ENCODE assay signal across 23 mouse cellular contexts in the genomic region with DNA sequence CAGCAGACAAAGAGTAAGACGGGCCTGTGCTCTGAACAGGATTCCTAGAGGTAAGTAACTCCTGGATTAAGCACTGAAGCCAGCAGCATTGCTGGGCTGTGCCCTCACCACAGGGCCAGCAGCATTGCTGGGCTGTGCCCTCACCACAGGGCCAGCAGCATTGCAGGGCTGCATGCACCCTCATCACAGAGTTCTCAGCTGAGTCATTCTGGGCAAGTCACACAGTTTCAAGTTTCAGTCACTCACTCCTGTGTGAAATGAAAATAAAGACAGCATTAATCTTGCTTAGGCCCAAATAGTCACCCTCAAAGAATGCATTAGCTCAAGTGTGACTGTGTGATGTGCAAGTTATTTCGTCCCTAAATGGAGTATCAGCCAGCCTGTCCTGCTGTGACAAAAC. TPM values are rescaled to one million over a fixed set of nuclear protein-coding genes. Genes with fewer than 3 reads are reported as not detected.
DNase-seq lines count a peak whose midpoint lies in the region; ATAC-seq and TF ChIP-seq lines count a peak whose summit lies in the region.
"Had no signal": no experiment of that assay in that cellular context is flagged by ENCODE, and none has a peak within 500 bp of the region (broad histone marks: within the 10 kb centered on the region; RNA-seq: fewer than 3 reads in every experiment).

No protein-coding gene starts in this region.

- peak; percentile 12 for DNase-seq in kidney, postnatal 0 days (ENCODE audit: low spot score)
- no peak for DNase-seq in G1E (ENCODE audit: low spot score)
- no peak for DNase-seq in left cerebral cortex, postnatal 10 days (ENCODE audit: extremely low spot score in 1 of 2, low spot score in 2 of 2)
- no peak for DNase-seq in right cerebral cortex, adult 18-20 months
- no peak for DNase-seq in thymus, adult 18-20 months
- DNase-seq: adrenal gland, adult 2 months; cerebellum, adult 8-10 months; gastrocnemius, postnatal 25 days; kidney, adult 2 months; lung, adult 18-20 months; lung, postnatal 14 days; retina, postnatal 1 day; right cerebral cortex, postnatal 4 days had no signal

- 53% methylated on average over 2 of the region's 2 CpGs for WGBS in kidney, postnatal 0 days
- WGBS in kidney, embryonic 14.5 days: 50% methylated on average over 2 of the region's 2 CpGs

- no peaks in the 10 kb centered on the region for H3K9me3 ChIP-seq in kidney, postnatal 0 days (replicated peaks; ENCODE audit: low read length)
- no peaks in the 10 kb centered on the region for H3K9me3 ChIP-seq in kidney, embryonic 14.5 days (ENCODE audit: control insufficient read depth, low read length)
- no peaks in the 10 kb centered on the region for H3K9me3 ChIP-seq in G1E (replicated peaks)
- H3K9me3 ChIP-seq: hindbrain, embryonic 13.5 days had no signal

- H3K36me3 ChIP-seq in kidney, postnatal 0 days (ENCODE audit: insufficient read depth, low read length): no peaks in the 10 kb centered on the region
- H3K36me3 ChIP-seq in kidney, embryonic 14.5 days (ENCODE audit: control insufficient read depth, insufficient read depth, low read length): no peaks in the 10 kb centered on the region
- H3K36me3 ChIP-seq in G1E (replicated peaks): peaks cover 8% of the 10 kb centered on the region
- H3K36me3 ChIP-seq: hindbrain, embryonic 13.5 days had no signal

- intact Hi-C loops in left cerebral cortex, postnatal 10 days (cut with DNase I): no loop called here

- no peak overlapping the region for H3K27ac ChIP-seq in kidney, postnatal 0 days
- no peak overlapping the region for H3K27ac ChIP-seq in kidney, embryonic 14.5 days (ENCODE audit: low read depth, low read length)
- H3K27ac ChIP-seq: hindbrain, embryonic 13.5 days had no signal

- H3K4me1 ChIP-seq in kidney, postnatal 0 days (replicated peaks; ENCODE audit: insufficient read depth, low read length): no peaks in the 10 kb centered on the region
- H3K4me1 ChIP-seq in kidney, embryonic 14.5 days (ENCODE audit: control insufficient read depth, insufficient read depth, low read length): no peaks in the 10 kb centered on the region
- H3K4me1 ChIP-seq in G1E (ENCODE audit: insufficient read depth, low read depth, low read length): peaks cover 17% of the 10 kb centered on the region

- no peak overlapping the region for H3K4me3 ChIP-seq in kidney, postnatal 0 days (replicated peaks; ENCODE audit: low read depth, low read length)
- H3K4me3 ChIP-seq in kidney, embryonic 14.5 days (ENCODE audit: low read length): no peak overlapping the region
- H3K4me3 ChIP-seq in G1E (ENCODE audit: low read depth, low read length): no peak overlapping the region
- H3K4me3 ChIP-seq: erythroblast, embryonic 14.5 days; hindbrain, embryonic 13.5 days had no signal

- no peak for TF ChIP-seq CTCF in kidney, postnatal 0 days (IDR thresholded peaks at IDR 0.05; ENCODE audit: low read depth)
- TF ChIP-seq CTCF in G1E (IDR thresholded peaks at IDR 0.05; ENCODE audit: low read depth, low read length): no peak

- ATAC-seq in kidney, postnatal 0 days (replicated peaks; ENCODE audit: low FRiP score, low read depth): no peak
- ATAC-seq in kidney, embryonic 14.5 days (ENCODE audit: low FRiP score, low TSS enrichment): no peak
- peak; percentile 40 for ATAC-seq in G1E (ENCODE audit: extremely low read depth, insufficient number of reproducible peaks, low FRiP score, poor library complexity, severe bottlenecking)
- peak; percentile 56 to 60; a peak in 3 of 4 replicates for ATAC-seq in hematopoietic stem cell, adult 5-6 weeks (replicated peaks in 1 of 2; ENCODE audit: insufficient read depth in 1 of 2, low FRiP score in 2 of 2, low TSS enrichment in 1 of 2, low read depth in 1 of 2, poor library complexity in 2 of 2, severe bottlenecking in 2 of 2)
- ATAC-seq: forebrain, embryonic 14.5 days; inflammation-experienced regulatory T-cells, adult 6 months had no signal

- no peaks in the 10 kb centered on the region for H3K27me3 ChIP-seq in kidney, postnatal 0 days (ENCODE audit: insufficient read depth, low read length)
- H3K27me3 ChIP-seq in kidney, embryonic 14.5 days (ENCODE audit: control insufficient read depth, insufficient read depth, low read length): no peaks in the 10 kb centered on the region
- no peaks in the 10 kb centered on the region for H3K27me3 ChIP-seq in G1E (ENCODE audit: insufficient read depth, low read length)
- H3K27me3 ChIP-seq: hindbrain, embryonic 13.5 days had no signal

- H3K4me2 ChIP-seq in kidney, postnatal 0 days (ENCODE audit: low read length): no peak overlapping the region
- no peak overlapping the region for H3K4me2 ChIP-seq in kidney, embryonic 14.5 days (replicated peaks; ENCODE audit: low read depth, low read length)
- H3K4me2 ChIP-seq: hindbrain, embryonic 13.5 days had no signal

- H3K9ac ChIP-seq in kidney, postnatal 0 days (ENCODE audit: low read depth, low read length): no peak overlapping the region
- H3K9ac ChIP-seq in kidney, embryonic 14.5 days (ENCODE audit: low read depth, low read length): no peak overlapping the region
- H3K9ac ChIP-seq: hindbrain, embryonic 13.5 days had no signal

RNA-seq across cellular contexts. Expression of a gene that starts 37.0 kb away (rescaled TPM):
- 45.8 and 48.8 TPM in 2 replicates for polyA plus RNA-seq in kidney, postnatal 0 days (2015; fragmentation: Nextera tagmentation; extraction: Ambion mirVana)
- polyA plus RNA-seq in kidney, embryonic 14.5 days (2014; fragmentation: Nextera tagmentation; extraction: Ambion mirVana): 7.4 and 10.8 TPM in 2 replicates
- 7.1 and 7.9 TPM in 2 replicates for total RNA-seq in G1E (2014; fragmentation: Nextera tagmentation)
- 1.3 and 1.5 TPM in 2 replicates for total RNA-seq in G1E (2017)
- 0.12 and 0.24 TPM in 2 replicates for polyA plus RNA-seq in G1E (2012)
- total RNA-seq in hematopoietic stem cell, adult 5-6 weeks (2017): 0.25 and 0.74 TPM in 2 replicates
- total RNA-seq in left cerebral cortex, postnatal 10 days (2021): not detected
- total RNA-seq: gastrocnemius, postnatal 25 days; layer of hippocampus, postnatal 25 days; left cerebral cortex, postnatal 14 days; midbrain, postnatal 0 days had no signal
- polyA plus RNA-seq: forebrain, embryonic 14.5 days; midbrain, postnatal 0 days; neural tube, embryonic 11.5 days had no signal

RNA-seq across cellular contexts. Expression of a gene that starts 46.4 kb away (rescaled TPM):
- polyA plus RNA-seq in kidney, postnatal 0 days (2015; fragmentation: Nextera tagmentation; extraction: Ambion mirVana): 8.7 and 9.0 TPM in 2 replicates
- polyA plus RNA-seq in kidney, embryonic 14.5 days (2014; fragmentation: Nextera tagmentation; extraction: Ambion mirVana): 6.7 and 10.9 TPM in 2 replicates
- 37.7 and 42.7 TPM in 2 replicates for total RNA-seq in G1E (2014; fragmentation: Nextera tagmentation)
- total RNA-seq in G1E (2017): 50.2 and 56.1 TPM in 2 replicates
- polyA plus RNA-seq in G1E (2012): 2.2 and 2.4 TPM in 2 replicates
- 4.7 and 6.7 TPM in 2 replicates for total RNA-seq in hematopoietic stem cell, adult 5-6 weeks (2017)
- total RNA-seq in left cerebral cortex, postnatal 10 days (2021): 10 to 100 TPM; 18.2 to 18.6 TPM

Comparison
In these comparisons a context has a peak if more than half of its experiments do, and no peak if none do; other contexts are left out.
1. ATAC-seq: peak in G1E (single experiment) and hematopoietic stem cell, adult 5-6 weeks (2 of 2); none in kidney, postnatal 0 days (single experiment) and kidney, embryonic 14.5 days (single experiment).